Mouse (Mus musculus): ENCODE data around the gene Crip1.

- TF ChIP-seq EP300 (optimal IDR thresholded peaks at IDR 0.05) (no peak), CTCF (IDR thresholded peaks at IDR 0.05; ENCODE audit: low read depth) (no peak)
Measured at GRCm38 (mm10) chr12:113149896-113150295, 3.8 kb downstream of the Crip1 start.

Measured in stomach, postnatal 0 days (tissue).